Mouse (Mus musculus) neural tube, embryonic 14.5 days (tissue): ENCODE measurements around the gene Catsper4. TPM values are rescaled to one million over a fixed set of nuclear protein-coding genes. Genes with fewer than 3 reads are reported as not detected.

ENCODE experiments used
- ATAC-seq: fragments of 200-750 bp; cut with Nextera tagmentation; 2 replicates; pipeline ENCODE4 v1.8.0; 2017; ENCODE audit warnings: low read depth, mild to moderate bottlenecking, moderate TSS enrichment, moderate library complexity
- H3K27ac ChIP-seq: fragments of 300-500 bp; sonication (generic); 2 replicates; pipeline ENCODE4 v1.5.1; 2014; ENCODE audit warnings: low read depth, mild to moderate bottlenecking, control low read depth, low read length, moderate library complexity, mixed read lengths
- H3K27me3 ChIP-seq: fragments of 300-500 bp; sonication (generic); 2 replicates; pipeline ENCODE4 v1.6.1; 2014; ENCODE audit warnings: low read length; ENCODE audit not compliant: control insufficient read depth, insufficient read depth
- H3K36me3 ChIP-seq: fragments of 300-500 bp; sonication (generic); 2 replicates; pipeline ENCODE4 v1.6.1; 2014; ENCODE audit warnings: low read length, mixed read lengths; ENCODE audit not compliant: control insufficient read depth, insufficient read depth
- H3K4me1 ChIP-seq: fragments of 300-500 bp; sonication (generic); 2 replicates; pipeline ENCODE4 v1.6.1; 2014; ENCODE audit warnings: low read length; ENCODE audit not compliant: control insufficient read depth, insufficient read depth
- H3K4me2 ChIP-seq: fragments of 300-500 bp; sonication (generic); 2 replicates; pipeline ENCODE4 v1.6.1; 2014; ENCODE audit warnings: mild to moderate bottlenecking, low read depth, low read length, control low read depth
- H3K4me3 ChIP-seq: fragments of 300-500 bp; sonication (generic); 2 replicates; pipeline ENCODE4 v1.5.1; 2014; ENCODE audit warnings: low read depth, low read length, control low read depth, mixed read lengths
- H3K9ac ChIP-seq: fragments of 300-500 bp; sonication (generic); replicated peaks from 2 replicates; pipeline ENCODE4 v1.6.1; 2014; ENCODE audit warnings: low read depth, mild to moderate bottlenecking, control low read depth, low read length, mixed read lengths
- H3K9me3 ChIP-seq: fragments of 300-500 bp; sonication (generic); 2 replicates; pipeline ENCODE4 v1.6.1; 2016; ENCODE audit warnings: low read length; ENCODE audit not compliant: control insufficient read depth
- WGBS: fragments of 180-500 bp; shearing (Covaris S2); extraction: QIAGEN DNeasy Blood & Tissue Kit; methylation state at CpG from one replicate; pipeline ENCODE4 v1.1.7; 2014; 5-methylcytosine and 5-hydroxymethylcytosine counted together
- polyA plus RNA-seq: library from polyadenylated mRNA; unstranded; fragments of >200 nt; fragmentation: Nextera tagmentation; extraction: Ambion mirVana; gene quantifications from 2 replicates; pipeline ENCODE4 v1.2.1, GENCODE M21; 2014

Catsper4 gene
- polyA plus RNA-seq, 1 experiment from 2014 or later: not detected

GRCm38 (mm10) chr4:134172391-134172790 is 54.8 kb downstream of the Catsper4 start:
- WGBS: 84% methylated on average over 3 of the region's 3 CpGs
- no peak overlapping the region for H3K4me3 ChIP-seq

DNA sequence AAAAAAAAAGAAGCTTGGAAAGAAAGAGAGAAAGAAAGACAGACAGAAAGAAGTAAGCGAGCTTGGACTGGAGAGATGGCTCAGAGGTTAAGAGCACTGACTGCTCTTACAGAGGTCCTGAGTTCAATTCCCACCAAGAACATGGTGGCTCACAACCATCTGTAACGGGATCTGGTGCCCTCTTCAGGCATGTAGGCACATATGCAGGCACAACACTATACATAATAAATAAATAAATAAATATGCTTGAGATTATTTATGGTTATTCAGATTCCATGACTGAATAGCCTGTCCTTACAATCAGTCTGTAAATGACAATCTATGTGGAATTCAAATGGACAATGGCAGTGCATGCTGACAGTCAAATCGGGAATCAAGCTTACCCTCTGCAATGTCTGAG is 60.3 kb downstream of the Catsper4 start:
- Histone ChIP-seq H3K36me3 (0 out of 2 replicates have a peak, but pooled peaks cover 3% of the 10 kb centered on the region), H3K9ac (no peak overlapping the region), H3K27ac (no peak overlapping the region), H3K4me1 (no peaks in the 10 kb centered on the region), H3K4me2 (no peak overlapping the region), H3K9me3 (no peaks in the 10 kb centered on the region), H3K27me3 (no peaks in the 10 kb centered on the region), H3K4me3 (no peak overlapping the region)
- ATAC-seq: no peak
- 91% methylated on average over 3 of the region's 3 CpGs for WGBS

More at GRCm38 (mm10) chr4:134172391-134172790, 54.8 kb downstream of the Catsper4 start:
- H3K9ac ChIP-seq: no peak overlapping the region
- ATAC-seq: no peak
- no peak overlapping the region for H3K4me2 ChIP-seq
- H3K36me3 ChIP-seq: 0 out of 2 replicates have a peak, but pooled peaks cover 3% of the 10 kb centered on the region
- H3K27me3 ChIP-seq: no peaks in the 10 kb centered on the region
- H3K27ac ChIP-seq: no peak overlapping the region
- H3K4me1 ChIP-seq: no peaks in the 10 kb centered on the region
- no peaks in the 10 kb centered on the region for H3K9me3 ChIP-seq

GRCm38 (mm10) chr4:134165548-134166465 is 61.4 kb downstream of the Catsper4 start:
- 91% methylated on average over 3 of the region's 3 CpGs for WGBS

DNA sequence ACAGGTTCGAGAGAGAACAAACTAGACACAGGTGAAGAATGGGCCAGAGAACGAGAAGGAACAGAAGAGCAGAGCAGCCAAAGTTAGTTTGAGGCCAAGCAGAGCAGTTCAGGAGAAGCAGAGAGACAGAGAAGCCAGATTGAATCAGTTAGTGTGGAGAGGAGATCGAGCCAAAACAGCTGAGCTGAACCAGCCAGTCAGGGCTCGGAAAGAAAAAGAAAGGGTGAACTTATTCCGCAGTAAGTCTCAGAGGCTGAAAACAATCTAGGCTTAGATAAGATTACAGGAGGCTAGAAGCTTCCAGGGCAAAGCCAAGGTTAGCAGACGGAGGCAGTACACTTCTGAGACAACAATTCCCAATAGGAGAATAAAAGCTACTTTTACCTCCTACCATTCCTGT is 62.2 kb downstream of the Catsper4 start:
- no peaks in the 10 kb centered on the region for H3K4me1 ChIP-seq
- no peaks in the 10 kb centered on the region for H3K9me3 ChIP-seq
- no peak overlapping the region for H3K9ac ChIP-seq
- 89% methylated on average over 6 of the region's 6 CpGs for WGBS
- H3K4me3 ChIP-seq: no peak overlapping the region
- H3K36me3 ChIP-seq: no peaks in the 10 kb centered on the region
- H3K4me2 ChIP-seq: no peak overlapping the region
- no peak for ATAC-seq
- H3K27me3 ChIP-seq: no peaks in the 10 kb centered on the region
- no peak overlapping the region for H3K27ac ChIP-seq

More at GRCm38 (mm10) chr4:134165548-134166465, 61.4 kb downstream of the Catsper4 start:
- 0 out of 2 replicates have a peak, but pooled peaks cover 3% of the 10 kb centered on the region for H3K36me3 ChIP-seq
- no peak for ATAC-seq
- H3K27ac ChIP-seq: no peak overlapping the region
- H3K27me3 ChIP-seq: no peaks in the 10 kb centered on the region
- H3K9ac ChIP-seq: no peak overlapping the region
- no peaks in the 10 kb centered on the region for H3K9me3 ChIP-seq
- H3K4me3 ChIP-seq: no peak overlapping the region
- no peaks in the 10 kb centered on the region for H3K4me1 ChIP-seq
- no peak overlapping the region for H3K4me2 ChIP-seq

DNA sequence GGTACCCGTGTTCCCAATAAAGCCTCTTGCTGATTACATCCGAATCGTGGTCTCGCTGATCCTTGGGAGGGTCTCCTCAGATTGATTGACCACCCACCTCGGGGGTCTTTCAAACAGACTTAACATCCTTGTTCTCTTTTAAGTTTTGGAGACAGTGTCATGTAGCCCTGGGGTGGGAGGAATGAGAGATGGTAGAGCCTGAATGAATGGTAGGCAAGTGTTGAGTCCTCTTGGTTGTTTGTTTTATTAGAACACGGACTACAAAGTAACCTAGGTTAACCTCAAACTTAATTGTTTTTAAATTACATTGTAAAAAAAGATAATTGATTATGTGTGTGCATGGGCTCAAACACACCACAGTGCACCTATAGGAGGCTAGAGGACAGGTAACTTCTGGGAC is 62.6 kb downstream of the Catsper4 start:
- H3K9me3 ChIP-seq: no peaks in the 10 kb centered on the region
- no peak overlapping the region for H3K4me2 ChIP-seq

More for the DNA sequence above, 62.6 kb downstream of the Catsper4 start:
- H3K27me3 ChIP-seq: no peaks in the 10 kb centered on the region
- 90% methylated on average over 3 of the region's 6 CpGs for WGBS
- no peaks in the 10 kb centered on the region for H3K36me3 ChIP-seq
- H3K4me1 ChIP-seq: no peaks in the 10 kb centered on the region
- no peak overlapping the region for H3K27ac ChIP-seq
- H3K4me3 ChIP-seq: no peak overlapping the region
- H3K9ac ChIP-seq: no peak overlapping the region
- ATAC-seq: no peak

Other genes with a start within 250 kb of the Catsper4 start
- gene Dhdds, start 226.5 kb downstream of the Catsper4 start, polyA plus RNA-seq: 48.8 and 48.9 TPM in 2 replicates
- gene Lin28a, start 208.5 kb downstream of the Catsper4 start, polyA plus RNA-seq: 0.09 and 0.28 TPM in 2 replicates
- gene Zfp683, start 173.5 kb downstream of the Catsper4 start, polyA plus RNA-seq: not detected in 2 replicates
- gene Crybg2, start 166.6 kb downstream of the Catsper4 start, polyA plus RNA-seq: 1.6 and 2.9 TPM in 2 replicates
- 2.1 and 4.7 TPM in 2 replicates for gene Cd52, start 132.3 kb downstream of the Catsper4 start, polyA plus RNA-seq
- gene Ubxn11, start 124.8 kb downstream of the Catsper4 start, polyA plus RNA-seq: 21.7 and 26.9 TPM in 2 replicates
- 395 and 405 TPM in 2 replicates for gene Sh3bgrl3, start 98.6 kb downstream of the Catsper4 start, polyA plus RNA-seq
- 14.8 and 18.2 TPM in 2 replicates for gene Cep85, start 40.3 kb downstream of the Catsper4 start, polyA plus RNA-seq
- not detected in 2 replicates for gene Gm7534, start 24.4 kb downstream of the Catsper4 start, polyA plus RNA-seq
- 0.16 TPM in 1 of 2 replicates, not detected in the other for gene Cnksr1, start 11.0 kb upstream of the Catsper4 start, polyA plus RNA-seq
- 0.44 TPM in 1 of 2 replicates, not detected in the other for gene E130218I03Rik, start 16.3 kb upstream of the Catsper4 start, polyA plus RNA-seq
- 12.4 and 15.6 TPM in 2 replicates for gene Zfp593, start 18.2 kb upstream of the Catsper4 start, polyA plus RNA-seq
- gene Gm30191, start 19.6 kb upstream of the Catsper4 start, polyA plus RNA-seq: not detected in 2 replicates
- gene Grrp1, start 26.7 kb upstream of the Catsper4 start, polyA plus RNA-seq: 13.4 and 15.4 TPM in 2 replicates
- gene Pdik1l, start 60.5 kb upstream of the Catsper4 start, polyA plus RNA-seq: 38.5 and 43.9 TPM in 2 replicates
- 0.39 and 0.50 TPM in 2 replicates for gene Trim63, start 87.7 kb upstream of the Catsper4 start, polyA plus RNA-seq
- gene Slc30a2, start 115.8 kb upstream of the Catsper4 start, polyA plus RNA-seq: 0.10 and 0.16 TPM in 2 replicates
- gene Extl1, start 156.5 kb upstream of the Catsper4 start, polyA plus RNA-seq: 0.31 and 0.53 TPM in 2 replicates
- 7.7 and 7.8 TPM in 2 replicates for gene Pafah2, start 168.9 kb upstream of the Catsper4 start, polyA plus RNA-seq
- 5,364 and 5,581 TPM in 2 replicates for gene Stmn1, start 240.9 kb upstream of the Catsper4 start, polyA plus RNA-seq